Mouse (Mus musculus) lung, postnatal 0 days (tissue): ENCODE measurements around the gene Mrpl49. TPM values are rescaled to one million over a fixed set of nuclear protein-coding genes. Genes with fewer than 3 reads are reported as not detected.
A peak's percentile ranks its signal among the peaks of the same experiment; 100 is the strongest.

Source experiments
- ATAC-seq: fragments of 200-750 bp; cut with Nextera tagmentation; 2 replicates; pipeline ENCODE4 v1.8.0; 2017; ENCODE audit warnings: moderate library complexity
- DNase-seq: peaks from one replicate; pipeline ENCODE4 v3.0.0-alpha.2; 2016; ENCODE audit warnings: low spot score
- H3K27ac ChIP-seq: fragments of 300-500 bp; sonication (generic); 2 replicates; pipeline ENCODE4 v1.5.1; 2014; ENCODE audit warnings: antibody characterized with exemption, mild to moderate bottlenecking, low read length, mixed read lengths
- H3K27me3 ChIP-seq: fragments of 300-500 bp; sonication (generic); replicated peaks from 2 replicates; pipeline ENCODE4 v1.6.1; 2014; ENCODE audit warnings: low read length, mixed read lengths; ENCODE audit not compliant: insufficient read depth
- H3K36me3 ChIP-seq: fragments of 300-500 bp; sonication (generic); 2 replicates; pipeline ENCODE4 v1.6.1; 2014; ENCODE audit warnings: low read length, mixed read lengths; ENCODE audit not compliant: insufficient read depth
- H3K4me1 ChIP-seq: fragments of 300-500 bp; sonication (generic); 2 replicates; pipeline ENCODE4 v1.6.1; 2014; ENCODE audit warnings: antibody characterized with exemption, low read depth, low read length, mixed read lengths; ENCODE audit not compliant: insufficient read depth
- H3K4me2 ChIP-seq: fragments of 300-500 bp; sonication (generic); replicated peaks from 2 replicates; pipeline ENCODE4 v1.6.1; 2014; ENCODE audit warnings: low read depth, mild to moderate bottlenecking, low read length, moderate library complexity, mixed read lengths
- H3K4me3 ChIP-seq: fragments of 300-500 bp; sonication (generic); 2 replicates; pipeline ENCODE4 v1.5.1; 2014; ENCODE audit warnings: low read depth, low read length
- H3K9ac ChIP-seq: fragments of 300-500 bp; sonication (generic); replicated peaks from 2 replicates; pipeline ENCODE4 v1.6.1; 2014; ENCODE audit warnings: low read depth, mild to moderate bottlenecking
- H3K9me3 ChIP-seq: fragments of 300-500 bp; sonication (generic); 2 replicates; pipeline ENCODE4 v1.6.1; 2016; ENCODE audit warnings: low read length, mixed read lengths
- CTCF ChIP-seq: IDR thresholded peaks from 2 replicates; pipeline ENCODE4 v1.5.1; 2016; ENCODE audit warnings: antibody characterized with exemption, mild to moderate bottlenecking
- EP300 ChIP-seq: IDR thresholded peaks from 2 replicates; pipeline ENCODE4 v1.6.1; 2016; ENCODE audit warnings: antibody characterized with exemption, mild to moderate bottlenecking, control low read depth
- WGBS: fragments of 180-500 bp; shearing (Covaris S2); extraction: QIAGEN DNeasy Blood & Tissue Kit; methylation state at CpG from one replicate; pipeline ENCODE4 v1.1.7; 2014; 5-methylcytosine and 5-hydroxymethylcytosine counted together
- polyA plus RNA-seq: library from polyadenylated mRNA; unstranded; fragments of >200 nt; fragmentation: Nextera tagmentation; extraction: Ambion mirVana; gene quantifications from 2 replicates; pipeline ENCODE4 v1.2.1, GENCODE M21; 2015

Mrpl49 gene
- polyA plus RNA-seq, 1 experiment from 2014 or later = 37.6 TPM

GRCm38 (mm10) chr19:6018142-6019089 lies 39.2 kb downstream of the Mrpl49 start:
- H3K9ac ChIP-seq = no peak overlapping the region
- peak; percentile 94 for TF ChIP-seq CTCF
- no peak for TF ChIP-seq EP300
- H3K9me3 ChIP-seq = no peaks in the 10 kb centered on the region
- H3K4me1 ChIP-seq = peaks cover 16% of the 10 kb centered on the region
- no peaks in the 10 kb centered on the region for H3K27me3 ChIP-seq
- ATAC-seq (peak; percentile 45), DNase-seq (peak; percentile 94)
- H3K36me3 ChIP-seq = no peaks in the 10 kb centered on the region
- H3K27ac ChIP-seq = no peak overlapping the region
- H3K4me2 ChIP-seq = no peak overlapping the region
- 28% methylated on average over 15 of the region's 15 CpGs for WGBS
- no peak overlapping the region for H3K4me3 ChIP-seq

- no peak overlapping the region for H3K27ac ChIP-seq
- H3K4me3 ChIP-seq = no peak overlapping the region
- H3K4me1 ChIP-seq = peaks cover 16% of the 10 kb centered on the region
- TF ChIP-seq EP300 = no peak
- peak; percentile 36 for TF ChIP-seq CTCF
- DNase-seq = peak; percentile 39
- no peaks in the 10 kb centered on the region for H3K36me3 ChIP-seq
- no peaks in the 10 kb centered on the region for H3K27me3 ChIP-seq
- H3K9ac ChIP-seq = no peak overlapping the region
- WGBS = 56% methylated on average over 7 of the region's 7 CpGs
- H3K4me2 ChIP-seq = no peak overlapping the region
- ATAC-seq = no peak
- H3K9me3 ChIP-seq = no peaks in the 10 kb centered on the region
Observed at GRCm38 (mm10) chr19:6016532-6016931, 41.1 kb downstream of the Mrpl49 start.

GRCm38 (mm10) chr19:6015511-6016315 lies 41.9 kb downstream of the Mrpl49 start, which contains the start of gene Capn1:
Gene Capn1 (minus strand): TSS chr19:6015897.
- peak within 1 kb of the TSS; percentile 85 for H3K4me2 ChIP-seq
- no peaks in the 10 kb centered on the region for H3K9me3 ChIP-seq
- 2% methylated on average over 39 of the region's 40 CpGs for WGBS
- TF ChIP-seq EP300 (no peak), CTCF (peak; percentile 51)
- H3K4me3 ChIP-seq = peak within 1 kb of the TSS; percentile 59
- peak within 1 kb of the TSS; percentile 52 for H3K9ac ChIP-seq
- H3K27ac ChIP-seq = peak within 1 kb of the TSS; percentile 68
- ATAC-seq (peak; percentile 74), DNase-seq (peak; percentile 81)
- H3K4me1 ChIP-seq = peaks cover 16% of the 10 kb centered on the region
- H3K27me3 ChIP-seq = no peaks in the 10 kb centered on the region
- H3K36me3 ChIP-seq = peaks cover 2% of the 10 kb centered on the region; the same call in 1 of the 2 replicates

- no peaks in the 10 kb centered on the region for H3K9me3 ChIP-seq
- peak overlapping the region; percentile 52 for H3K9ac ChIP-seq
- WGBS = 2% methylated on average over 16 of the region's 18 CpGs
- TF ChIP-seq CTCF = no peak
- no peak for TF ChIP-seq EP300
- ATAC-seq (peak; percentile 86), DNase-seq (peak; percentile 80)
- H3K4me3 ChIP-seq = peak overlapping the region; percentile 59
- peaks cover 16% of the 10 kb centered on the region for H3K4me1 ChIP-seq
- H3K27ac ChIP-seq = peak overlapping the region; percentile 68
- H3K27me3 ChIP-seq = no peaks in the 10 kb centered on the region
- peaks cover 7% of the 10 kb centered on the region for H3K36me3 ChIP-seq
- H3K4me2 ChIP-seq = peak overlapping the region; percentile 85
Observed at GRCm38 (mm10) chr19:6014991-6015510, 42.5 kb downstream of the Mrpl49 start.

- peaks cover 9% of the 10 kb centered on the region for H3K36me3 ChIP-seq
- peaks cover 16% of the 10 kb centered on the region for H3K4me1 ChIP-seq
- WGBS = 91% methylated on average over 9 of the region's 10 CpGs
- H3K27ac ChIP-seq = no peak overlapping the region
- H3K4me2 ChIP-seq = no peak overlapping the region
- no peak for ATAC-seq
- no peaks in the 10 kb centered on the region for H3K27me3 ChIP-seq
- no peaks in the 10 kb centered on the region for H3K9me3 ChIP-seq
- no peak for TF ChIP-seq EP300
- no peak for TF ChIP-seq CTCF
- no peak for DNase-seq
- H3K4me3 ChIP-seq = no peak overlapping the region
- H3K9ac ChIP-seq = no peak overlapping the region
Observed at GRCm38 (mm10) chr19:6013691-6014090, 43.9 kb downstream of the Mrpl49 start.

GRCm38 (mm10) chr19:6009137-6009536 lies 48.4 kb downstream of the Mrpl49 start:
- no peak overlapping the region for H3K27ac ChIP-seq
- no peak for TF ChIP-seq CTCF
- TF ChIP-seq EP300 = no peak
- no peak overlapping the region for H3K9ac ChIP-seq
- H3K9me3 ChIP-seq = no peaks in the 10 kb centered on the region
- 75% methylated on average over 8 of the region's 8 CpGs for WGBS
- no peak overlapping the region for H3K4me3 ChIP-seq
- no peaks in the 10 kb centered on the region for H3K27me3 ChIP-seq
- DNase-seq = no peak
- peaks cover 2% of the 10 kb centered on the region; the same call in 1 of the 2 replicates for H3K4me1 ChIP-seq
- H3K4me2 ChIP-seq = no peak overlapping the region
- peaks cover 14% of the 10 kb centered on the region for H3K36me3 ChIP-seq
- no peak for ATAC-seq
